Mouse (Mus musculus): ENCODE measurements around the gene Mctp1. TPM values are rescaled to one million over a fixed set of nuclear protein-coding genes. Genes with fewer than 3 reads are reported as not detected.

Gene Mctp1
- total RNA-seq, 2 experiments from 2014 or later = 43.7 to 53.1 TPM

GRCm38 (mm10) chr13:77045375-77045774 lies 661.0 kb downstream of the Mctp1 start:
- intact Hi-C loops (cut with DNase I) = loop anchor here (10.0 kb wide), 2 partner anchors 201 to 1119 kb away; no protein-coding TSS in a partner anchor
- no peak for DNase-seq (ENCODE audit: low spot score in 2 of 2)

DNA sequence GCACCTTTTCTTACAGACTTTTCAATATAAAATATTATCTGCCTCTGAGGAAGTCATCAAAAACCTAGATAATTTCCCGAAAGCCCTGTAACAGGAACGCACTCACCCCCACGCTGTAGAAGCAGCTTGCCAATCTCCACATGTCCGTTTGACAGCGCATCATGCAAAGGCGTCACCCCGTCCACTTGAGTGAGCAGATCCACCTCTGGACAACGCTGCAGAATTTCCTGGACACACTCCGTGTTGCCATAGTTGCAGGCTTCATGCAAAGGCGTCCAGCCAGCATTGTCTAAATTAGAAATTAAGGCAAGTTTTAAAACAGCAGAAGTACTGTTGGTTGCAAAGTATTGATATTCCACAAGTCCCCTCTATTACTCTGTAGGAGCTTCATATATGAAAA lies 662.1 kb downstream of the Mctp1 start:
- intact Hi-C loops (cut with DNase I) = loop anchor here (10.0 kb wide), 2 partner anchors 202 to 1118 kb away; no protein-coding TSS in a partner anchor
- DNase-seq (ENCODE audit: low spot score in 2 of 2) = peak in 1 of 2 experiments; percentile 23

DNA sequence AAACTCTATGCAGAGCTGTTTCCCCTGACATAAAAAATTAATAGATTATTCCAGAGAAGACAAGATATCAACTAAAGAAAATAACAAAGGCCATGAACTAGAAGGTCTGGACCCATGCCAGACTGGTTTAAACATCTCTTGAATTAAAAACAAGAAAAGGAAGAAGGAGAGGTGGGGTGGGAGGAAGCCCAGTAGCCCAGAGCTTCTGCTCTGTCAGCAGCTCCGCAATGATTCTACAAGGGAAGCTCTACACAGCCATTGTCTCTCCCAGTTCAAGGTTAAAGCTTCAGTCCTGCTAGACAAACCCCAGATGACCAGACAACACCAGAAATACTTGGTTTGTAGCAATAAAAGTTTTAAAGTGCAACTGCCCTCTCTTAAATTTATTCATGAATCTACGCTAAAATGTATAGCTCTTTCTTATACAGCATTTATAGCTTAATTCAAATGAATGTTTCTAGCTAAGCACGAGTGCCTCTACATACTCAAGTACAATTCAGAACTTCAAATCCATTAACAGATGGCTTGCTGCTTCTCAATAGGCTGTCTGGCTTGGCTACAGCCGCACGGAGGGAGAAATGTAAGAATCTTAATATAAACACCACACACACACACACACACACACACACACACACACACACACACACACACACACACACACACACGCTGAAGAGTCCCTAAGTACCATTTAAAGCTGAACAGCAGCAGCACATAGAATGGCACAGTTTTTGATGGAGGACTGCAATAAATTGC lies 663.0 kb downstream of the Mctp1 start:
- DNase-seq (ENCODE audit: low spot score in 2 of 2) = peak; percentile 23
- intact Hi-C loops (cut with DNase I) = loop anchor here (10.0 kb wide), 2 partner anchors 203 to 1117 kb away; no protein-coding TSS in a partner anchor

- intact Hi-C loops (cut with DNase I) = loop anchor here (10.0 kb wide), 2 partner anchors 204 to 1116 kb away; no protein-coding TSS in a partner anchor
- peak in 1 of 2 experiments; percentile 29 for DNase-seq (ENCODE audit: low spot score in 2 of 2)
These were observed 664.1 kb downstream of the Mctp1 start for GRCm38 (mm10) chr13:77048461-77048860.

DNA sequence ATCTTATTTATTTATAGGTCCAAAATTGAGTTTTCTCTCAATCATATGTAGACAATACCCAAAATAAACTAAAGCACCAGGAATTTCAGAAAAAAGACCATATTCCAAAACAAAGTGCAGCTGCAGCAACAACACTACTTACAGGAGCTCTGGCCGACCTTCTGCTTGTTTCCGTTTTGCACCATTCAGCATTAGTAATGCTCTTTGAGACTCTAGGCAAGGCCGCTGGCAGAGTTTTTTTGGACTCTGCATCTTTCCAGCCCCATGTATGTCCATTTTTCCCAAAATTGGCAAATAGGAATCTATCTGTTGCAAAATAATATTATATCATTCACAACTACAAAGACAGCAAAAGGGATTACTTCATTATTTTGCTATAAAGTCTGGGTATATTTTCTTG lies 665.4 kb downstream of the Mctp1 start:
- DNase-seq (ENCODE audit: low spot score in 2 of 2) = no peak
- intact Hi-C loops (cut with DNase I) = loop anchor here (10.0 kb wide), 2 partner anchors 205 to 1115 kb away; no protein-coding TSS in a partner anchor

- intact Hi-C loops (cut with DNase I) = no loop called here
- no peak for DNase-seq (ENCODE audit: low spot score in 2 of 2)
These were observed 678.9 kb downstream of the Mctp1 start for GRCm38 (mm10) chr13:77063221-77063620.

- intact Hi-C loops (cut with DNase I) = no loop called here
- DNase-seq (ENCODE audit: low spot score in 2 of 2) = no peak
These were observed 684.5 kb downstream of the Mctp1 start for GRCm38 (mm10) chr13:77068847-77069246.

DNA sequence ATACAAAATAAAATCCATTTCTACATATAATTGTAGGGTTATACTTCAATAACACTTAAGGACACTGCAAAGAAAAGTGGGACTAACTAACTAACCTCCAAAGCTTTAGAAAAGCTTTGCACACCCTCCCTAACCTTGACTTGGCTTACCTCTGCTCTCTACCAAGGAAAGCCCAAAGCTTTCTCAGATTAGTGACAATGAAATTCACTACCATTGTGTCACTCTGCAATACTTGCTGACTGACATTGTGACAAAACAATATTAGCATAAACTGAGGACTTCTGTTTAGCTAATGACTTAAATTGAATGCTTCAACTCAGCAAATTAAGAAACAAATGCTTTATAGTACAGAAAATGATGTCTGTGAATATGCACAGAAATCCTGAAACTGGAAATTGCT lies 687.7 kb downstream of the Mctp1 start:
- no peak for DNase-seq (ENCODE audit: low spot score in 2 of 2)
- intact Hi-C loops (cut with DNase I) = no loop called here

Other genes with a start within 250 kb of the Mctp1 start
- not detected for gene Fam81b, start 79.5 kb upstream of the Mctp1 start, total RNA-seq (2021)

All from left cerebral cortex, postnatal 36 days (tissue).